Mouse (Mus musculus): ENCODE measurements around the gene Phf20.
"Not testable (repeated sequence)": the region's sequence is repeated elsewhere in the genome, so short reads cannot be mapped to it uniquely, and the experiment has no call there.

The Phf20 gene

GRCm38 (mm10) chr2:156196302-156197128 is at the start of gene Phf20:
TSS of gene Phf20 (plus strand) at chr2:156196466.
- DNase-seq (ENCODE audit: low spot score): peak; percentile 96

- DNase-seq (ENCODE audit: low spot score): no peak
These were observed 48.9 kb upstream of the Phf20 start for GRCm38 (mm10) chr2:156147316-156147915.

- no peak for DNase-seq (ENCODE audit: low spot score)
These were observed 44.7 kb upstream of the Phf20 start for GRCm38 (mm10) chr2:156151538-156151937.

GRCm38 (mm10) chr2:156165478-156165877 is 30.8 kb upstream of the Phf20 start:
- DNase-seq (ENCODE audit: low spot score): no peak

GRCm38 (mm10) chr2:156166557-156166956 is 29.7 kb upstream of the Phf20 start:
- no peak for DNase-seq (ENCODE audit: low spot score)

- no peak for DNase-seq (ENCODE audit: low spot score)
These were observed 19.2 kb upstream of the Phf20 start for GRCm38 (mm10) chr2:156177079-156177478.

GRCm38 (mm10) chr2:156177651-156178050 is 18.6 kb upstream of the Phf20 start:
- no peak for DNase-seq (ENCODE audit: low spot score)

GRCm38 (mm10) chr2:156179046-156179795 is 17.0 kb upstream of the Phf20 start:
- DNase-seq (ENCODE audit: low spot score): peak; percentile 70

GRCm38 (mm10) chr2:156179796-156180093 is 16.5 kb upstream of the Phf20 start:
- no peak for DNase-seq (ENCODE audit: low spot score)

GRCm38 (mm10) chr2:156180094-156180821 is 16.0 kb upstream of the Phf20 start, which contains the start of gene Rbm39:
TSS of gene Rbm39 (minus strand) at chr2:156180238.
- DNase-seq (ENCODE audit: low spot score): peak; percentile 100

GRCm38 (mm10) chr2:156180824-156181590 is 15.3 kb upstream of the Phf20 start:
- no peak for DNase-seq (ENCODE audit: low spot score)

- DNase-seq (ENCODE audit: low spot score): no peak
These were observed 14.7 kb upstream of the Phf20 start for GRCm38 (mm10) chr2:156181592-156181991.

- DNase-seq (ENCODE audit: low spot score): not testable (repeated sequence)
These were observed 7.0 kb upstream of the Phf20 start for GRCm38 (mm10) chr2:156189241-156189640.

GRCm38 (mm10) chr2:156190004-156190896 is 6.0 kb upstream of the Phf20 start:
- DNase-seq (ENCODE audit: low spot score): no peak

- no peak for DNase-seq (ENCODE audit: low spot score)
These were observed 4.7 kb upstream of the Phf20 start for GRCm38 (mm10) chr2:156191540-156191939.

- DNase-seq (ENCODE audit: low spot score): no peak
These were observed 4.2 kb upstream of the Phf20 start for GRCm38 (mm10) chr2:156192068-156192467.

GRCm38 (mm10) chr2:156193066-156193862 is 3.0 kb upstream of the Phf20 start:
- no peak for DNase-seq (ENCODE audit: low spot score)

- DNase-seq (ENCODE audit: low spot score): no peak
These were observed 1.7 kb upstream of the Phf20 start for GRCm38 (mm10) chr2:156194571-156194970.

GRCm38 (mm10) chr2:156197129-156197911 is 1.1 kb downstream of the Phf20 start:
- no peak for DNase-seq (ENCODE audit: low spot score)
